Mouse (Mus musculus): ENCODE measurements at regions not wholly inside any gene's neighbourhood (a gene's known extent, or its start where the extent isn't known, plus 50 kb on each side); places are given as distances from the start of the nearest gene placed in this dataset.
A peak's percentile ranks its signal among the peaks of the same experiment; 100 is the strongest.

DNA sequence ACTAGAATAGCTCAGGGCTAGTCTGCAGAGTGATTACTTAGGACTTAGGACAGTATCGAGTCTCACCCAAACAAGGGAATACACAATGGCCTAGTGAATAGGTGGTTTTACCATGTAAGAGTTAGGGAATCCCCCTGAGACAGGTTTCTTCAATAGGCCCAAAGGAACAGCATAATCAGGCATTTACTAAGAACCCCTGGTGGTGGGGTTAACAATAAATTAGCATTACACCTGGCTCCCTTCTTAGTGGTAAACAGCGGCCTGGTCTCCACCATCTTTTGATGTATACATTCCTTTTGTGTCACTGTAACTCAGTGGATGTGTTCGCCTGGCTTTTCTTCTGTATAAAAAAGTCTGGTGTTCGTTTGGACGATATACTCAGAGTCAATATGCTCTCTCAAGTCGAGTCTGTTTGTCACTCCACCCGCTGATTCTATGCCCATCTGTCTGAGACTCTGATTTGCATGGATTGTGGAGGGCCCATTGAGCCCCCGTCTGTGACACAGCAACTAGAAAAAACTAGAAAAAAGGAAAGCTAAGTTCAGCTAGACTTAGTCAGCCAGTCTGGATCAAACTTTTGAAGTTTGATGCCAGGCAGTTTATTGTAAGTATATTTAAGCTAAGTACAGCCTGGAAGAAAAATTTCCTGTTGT lies 180.8 kb downstream of the Usp46 start:
- Histone ChIP-seq H3K27me3 (replicated peaks; ENCODE audit: control insufficient read depth, insufficient read depth, low read length) (no peaks in the 10 kb centered on the region), H3K4me1 (ENCODE audit: control insufficient read depth, insufficient read depth, low read length) (no peaks in the 10 kb centered on the region), H3K36me3 (ENCODE audit: control insufficient read depth, insufficient read depth, low read length) (no peaks in the 10 kb centered on the region), H3K4me3 (ENCODE audit: insufficient read depth, low read depth, low read length) (no peak overlapping the region), H3K27ac (ENCODE audit: insufficient read depth, low read depth, low read length) (no peak overlapping the region)
- DNase-seq: no peak
- no peak for TF ChIP-seq POLR2A (IDR thresholded peaks at IDR 0.05; ENCODE audit: low read depth, low read length)
- no peak for TF ChIP-seq CTCF (conservative IDR thresholded peaks at IDR 0.05; ENCODE audit: insufficient read depth, insufficient read length, low read depth, low read length)
- WGBS: 92% methylated on average over 8 of the region's 8 CpGs

- Histone ChIP-seq H3K36me3 (ENCODE audit: control insufficient read depth, insufficient read depth, low read length) (no peaks in the 10 kb centered on the region), H3K4me1 (ENCODE audit: control insufficient read depth, insufficient read depth, low read length) (no peaks in the 10 kb centered on the region), H3K27me3 (replicated peaks; ENCODE audit: control insufficient read depth, insufficient read depth, low read length) (no peaks in the 10 kb centered on the region), H3K4me3 (ENCODE audit: insufficient read depth, low read depth, low read length) (no peak overlapping the region), H3K27ac (ENCODE audit: insufficient read depth, low read depth, low read length) (no peak overlapping the region)
- no peak for TF ChIP-seq POLR2A (IDR thresholded peaks at IDR 0.05; ENCODE audit: low read depth, low read length)
- TF ChIP-seq CTCF (conservative IDR thresholded peaks at IDR 0.05; ENCODE audit: insufficient read depth, insufficient read length, low read depth, low read length): no peak
- WGBS: 80% methylated on average over 2 of the region's 2 CpGs
- DNase-seq: no peak
Observed at GRCm38 (mm10) chr5:73888391-73888790, 179.8 kb downstream of the Usp46 start.

GRCm38 (mm10) chr5:73889342-73889741 lies 178.9 kb downstream of the Usp46 start:
- no peak overlapping the region for H3K27ac ChIP-seq (ENCODE audit: insufficient read depth, low read depth, low read length)
- no peaks in the 10 kb centered on the region for H3K36me3 ChIP-seq (ENCODE audit: control insufficient read depth, insufficient read depth, low read length)
- TF ChIP-seq CTCF (conservative IDR thresholded peaks at IDR 0.05; ENCODE audit: insufficient read depth, insufficient read length, low read depth, low read length): no peak
- TF ChIP-seq POLR2A (IDR thresholded peaks at IDR 0.05; ENCODE audit: low read depth, low read length): no peak
- WGBS: 44% methylated on average over 1 of the region's 1 CpGs
- H3K27me3 ChIP-seq (replicated peaks; ENCODE audit: control insufficient read depth, insufficient read depth, low read length): no peaks in the 10 kb centered on the region
- DNase-seq: no peak
- H3K4me3 ChIP-seq (ENCODE audit: insufficient read depth, low read depth, low read length): no peak overlapping the region
- H3K4me1 ChIP-seq (ENCODE audit: control insufficient read depth, insufficient read depth, low read length): no peaks in the 10 kb centered on the region

DNA sequence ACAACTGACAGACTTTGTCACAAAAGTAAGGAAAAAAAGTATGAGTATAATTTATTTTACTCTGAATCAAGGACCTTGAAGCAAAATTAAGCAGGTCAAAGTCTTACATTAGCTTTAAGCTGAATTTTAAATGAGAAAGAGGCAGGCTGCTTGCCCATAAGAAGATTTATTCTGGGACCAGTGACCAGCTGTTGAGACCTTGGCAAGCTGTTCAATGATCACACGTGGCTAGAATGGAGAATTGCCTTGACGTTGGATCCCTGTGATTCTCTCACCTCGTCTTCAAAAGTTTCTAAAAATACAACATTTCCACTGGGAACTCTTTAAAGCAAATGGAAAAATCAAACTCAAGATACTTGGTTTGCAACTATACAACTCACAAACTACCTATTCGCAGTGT lies 177.3 kb downstream of the Usp46 start:
- Histone ChIP-seq H3K27me3 (replicated peaks; ENCODE audit: control insufficient read depth, insufficient read depth, low read length) (no peaks in the 10 kb centered on the region), H3K36me3 (ENCODE audit: control insufficient read depth, insufficient read depth, low read length) (no peaks in the 10 kb centered on the region), H3K4me3 (ENCODE audit: insufficient read depth, low read depth, low read length) (no peak overlapping the region), H3K27ac (ENCODE audit: insufficient read depth, low read depth, low read length) (peak overlapping the region; percentile 78; the same call in 1 of the 2 replicates), H3K4me1 (ENCODE audit: control insufficient read depth, insufficient read depth, low read length) (no peaks in the 10 kb centered on the region)
- WGBS: 58% methylated on average over 4 of the region's 4 CpGs
- TF ChIP-seq CTCF (conservative IDR thresholded peaks at IDR 0.05; ENCODE audit: insufficient read depth, insufficient read length, low read depth, low read length): no peak
- no peak for TF ChIP-seq POLR2A (IDR thresholded peaks at IDR 0.05; ENCODE audit: low read depth, low read length)
- DNase-seq: no peak

GRCm38 (mm10) chr5:73891606-73892005 lies 176.6 kb downstream of the Usp46 start:
- WGBS: 39% methylated on average over 11 of the region's 11 CpGs
- no peak for TF ChIP-seq CTCF (conservative IDR thresholded peaks at IDR 0.05; ENCODE audit: insufficient read depth, insufficient read length, low read depth, low read length)
- TF ChIP-seq POLR2A (IDR thresholded peaks at IDR 0.05; ENCODE audit: low read depth, low read length): no peak
- DNase-seq: peak; percentile 74
- Histone ChIP-seq H3K36me3 (ENCODE audit: control insufficient read depth, insufficient read depth, low read length) (no peaks in the 10 kb centered on the region), H3K27me3 (replicated peaks; ENCODE audit: control insufficient read depth, insufficient read depth, low read length) (no peaks in the 10 kb centered on the region), H3K4me1 (ENCODE audit: control insufficient read depth, insufficient read depth, low read length) (no peaks in the 10 kb centered on the region), H3K4me3 (ENCODE audit: insufficient read depth, low read depth, low read length) (no peak overlapping the region), H3K27ac (ENCODE audit: insufficient read depth, low read depth, low read length) (no peak overlapping the region)

DNA sequence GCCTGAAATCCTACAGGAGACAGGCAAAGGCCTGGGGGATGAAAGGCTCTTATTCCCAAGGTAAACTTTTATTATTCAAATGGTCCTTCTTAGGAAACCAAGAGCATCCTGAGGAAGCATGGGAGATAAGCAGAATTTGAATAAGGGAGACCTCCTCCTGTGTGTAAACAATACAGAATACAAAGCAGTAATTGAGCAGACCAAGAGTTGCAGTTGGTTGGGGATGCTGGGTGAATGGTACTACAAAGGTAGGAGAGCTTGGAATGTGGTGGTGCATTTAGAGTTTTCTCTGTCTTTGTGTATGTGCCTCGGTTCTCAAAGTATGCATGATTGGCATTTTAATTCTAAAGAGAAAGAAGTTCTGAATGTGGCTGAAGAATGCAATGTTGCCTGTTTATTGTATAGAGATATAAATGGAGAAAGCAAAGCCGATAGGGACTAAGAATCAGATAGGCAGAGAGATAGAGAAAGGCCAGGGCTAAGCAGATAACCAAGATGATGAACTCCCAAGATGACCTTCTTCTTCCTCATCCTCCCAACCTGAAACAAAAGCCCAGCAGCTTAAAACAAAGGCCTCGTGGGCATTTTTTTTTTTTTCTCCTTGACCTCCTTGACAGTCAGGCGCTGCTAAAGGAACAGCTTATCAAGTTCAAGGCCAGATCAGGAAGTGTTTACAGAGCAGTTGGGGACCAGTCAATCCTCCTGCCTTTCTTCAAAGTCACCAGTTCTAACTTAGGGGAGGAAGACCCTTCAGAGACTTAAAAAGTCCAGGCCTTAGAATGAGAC lies 175.6 kb downstream of the Usp46 start:
- Histone ChIP-seq H3K27me3 (replicated peaks; ENCODE audit: control insufficient read depth, insufficient read depth, low read length) (no peaks in the 10 kb centered on the region), H3K4me1 (ENCODE audit: control insufficient read depth, insufficient read depth, low read length) (no peaks in the 10 kb centered on the region), H3K27ac (ENCODE audit: insufficient read depth, low read depth, low read length) (peak overlapping the region; percentile 50), H3K36me3 (ENCODE audit: control insufficient read depth, insufficient read depth, low read length) (no peaks in the 10 kb centered on the region), H3K4me3 (ENCODE audit: insufficient read depth, low read depth, low read length) (no peak overlapping the region)
- TF ChIP-seq CTCF (conservative IDR thresholded peaks at IDR 0.05; ENCODE audit: insufficient read depth, insufficient read length, low read depth, low read length): no peak
- no peak for TF ChIP-seq POLR2A (IDR thresholded peaks at IDR 0.05; ENCODE audit: low read depth, low read length)
- DNase-seq: no peak
- WGBS: 56% methylated on average over 4 of the region's 4 CpGs

- no peak for DNase-seq
- Histone ChIP-seq H3K4me3 (ENCODE audit: insufficient read depth, low read depth, low read length) (no peak overlapping the region), H3K36me3 (ENCODE audit: control insufficient read depth, insufficient read depth, low read length) (no peaks in the 10 kb centered on the region), H3K27me3 (replicated peaks; ENCODE audit: control insufficient read depth, insufficient read depth, low read length) (no peaks in the 10 kb centered on the region), H3K27ac (ENCODE audit: insufficient read depth, low read depth, low read length) (no peak overlapping the region), H3K4me1 (ENCODE audit: control insufficient read depth, insufficient read depth, low read length) (no peaks in the 10 kb centered on the region)
- WGBS: 93% methylated on average over 5 of the region's 5 CpGs
- TF ChIP-seq POLR2A (IDR thresholded peaks at IDR 0.05; ENCODE audit: low read depth, low read length) (no peak), CTCF (conservative IDR thresholded peaks at IDR 0.05; ENCODE audit: insufficient read depth, insufficient read length, low read depth, low read length) (no peak)
Observed at GRCm38 (mm10) chr5:73895186-73895585, 173.0 kb downstream of the Usp46 start.
